Mouse (Mus musculus) hindbrain, postnatal 0 days (tissue): ENCODE data around the gene Zfp574. TPM values are rescaled to one million over a fixed set of nuclear protein-coding genes. Genes with fewer than 3 reads are reported as not detected.

Source experiments
- ATAC-seq: fragments of 200-750 bp; cut with Nextera tagmentation; 2 replicates; pipeline ENCODE4 v1.8.0; 2017; ENCODE audit warnings: mild to moderate bottlenecking, moderate TSS enrichment, moderate library complexity
- DNase-seq: peaks from one replicate; pipeline ENCODE4 v3.0.0-alpha.2; 2015; ENCODE audit warnings: low spot score
- H3K27ac ChIP-seq: fragments of 300-500 bp; sonication (generic); 2 replicates; pipeline ENCODE4 v1.5.1; 2014; ENCODE audit warnings: mild to moderate bottlenecking
- H3K27me3 ChIP-seq: fragments of 300-500 bp; sonication (generic); 2 replicates; pipeline ENCODE4 v1.6.1; 2014; ENCODE audit warnings: low read length, mixed read lengths; ENCODE audit not compliant: insufficient read depth
- H3K36me3 ChIP-seq: fragments of 300-500 bp; sonication (generic); 2 replicates; pipeline ENCODE4 v1.6.1; 2014; ENCODE audit warnings: low read length, mixed read lengths; ENCODE audit not compliant: insufficient read depth
- H3K4me1 ChIP-seq: fragments of 300-500 bp; sonication (generic); 2 replicates; pipeline ENCODE4 v1.6.1; 2014; ENCODE audit warnings: antibody characterized with exemption, low read length, mixed read lengths; ENCODE audit not compliant: insufficient read depth
- H3K4me2 ChIP-seq: fragments of 300-500 bp; sonication (generic); 2 replicates; pipeline ENCODE4 v1.6.1; 2014; ENCODE audit warnings: low read depth, mild to moderate bottlenecking, low read length, moderate library complexity, mixed read lengths
- H3K4me3 ChIP-seq: fragments of 300-500 bp; sonication (generic); 2 replicates; pipeline ENCODE4 v1.5.1; 2014; ENCODE audit warnings: low read length
- H3K9ac ChIP-seq: fragments of 300-500 bp; sonication (generic); replicated peaks from 2 replicates; pipeline ENCODE4 v1.6.1; 2014; ENCODE audit warnings: mild to moderate bottlenecking, low read length, moderate library complexity, mixed read lengths
- H3K9me3 ChIP-seq: fragments of 300-500 bp; sonication (generic); 2 replicates; pipeline ENCODE4 v1.6.1; 2016; ENCODE audit warnings: low read length, mixed read lengths
- CTCF ChIP-seq: IDR thresholded peaks from 2 replicates; pipeline ENCODE4 v1.5.1; 2016; ENCODE audit warnings: antibody characterized with exemption, control low read depth, low read depth
- WGBS: fragments of 180-500 bp; shearing (Covaris S2); extraction: QIAGEN DNeasy Blood & Tissue Kit; methylation state at CpG from one replicate; pipeline ENCODE4 v1.1.7; 2014; 5-methylcytosine and 5-hydroxymethylcytosine counted together
- polyA plus RNA-seq: library from polyadenylated mRNA; unstranded; fragments of >200 nt; fragmentation: Nextera tagmentation; extraction: Ambion mirVana; gene quantifications from 2 replicates; pipeline ENCODE4 v1.2.1, GENCODE M21; 2015
- total RNA-seq: library from RNA; depleted of rRNA; stranded (reverse); fragments of >200 nt; gene quantifications from 2 replicates; pipeline ENCODE4 v1.2.3, GENCODE M21; 2014

Zfp574 gene
- total and polyA plus RNA-seq, 2 experiments from 2014 or later: 26.3 to 40.4 TPM

- DNase-seq (no peak), ATAC-seq (no peak)
- H3K36me3 ChIP-seq: peaks cover 9% of the 10 kb centered on the region
- H3K4me3 ChIP-seq: no peak overlapping the region
- 14% methylated on average over 10 of the region's 10 CpGs for WGBS
- no peak overlapping the region for H3K27ac ChIP-seq
- no peak overlapping the region for H3K9ac ChIP-seq
- no peaks in the 10 kb centered on the region for H3K4me1 ChIP-seq
- H3K4me2 ChIP-seq: no peak overlapping the region
- no peak for TF ChIP-seq CTCF
- no peaks in the 10 kb centered on the region for H3K9me3 ChIP-seq
- no peaks in the 10 kb centered on the region for H3K27me3 ChIP-seq
Measured at GRCm38 (mm10) chr7:25088531-25088930, 16.2 kb downstream of the Zfp574 start.

- Histone ChIP-seq H3K4me1 (no peaks in the 10 kb centered on the region), H3K27ac (no peak overlapping the region), H3K4me3 (no peak overlapping the region), H3K9me3 (no peaks in the 10 kb centered on the region), H3K27me3 (no peaks in the 10 kb centered on the region), H3K4me2 (no peak overlapping the region), H3K9ac (no peak overlapping the region), H3K36me3 (peaks cover 5% of the 10 kb centered on the region)
- DNase-seq (no peak), ATAC-seq (no peak)
- WGBS: 37% methylated on average over 11 of the region's 11 CpGs
- TF ChIP-seq CTCF: no peak
Measured at GRCm38 (mm10) chr7:25088968-25089367, 16.6 kb downstream of the Zfp574 start.

- no peak for DNase-seq
- no peak for TF ChIP-seq CTCF
- Histone ChIP-seq H3K9ac (no peak overlapping the region), H3K9me3 (no peaks in the 10 kb centered on the region), H3K27me3 (no peaks in the 10 kb centered on the region), H3K4me3 (no peak overlapping the region), H3K36me3 (no peaks in the 10 kb centered on the region; the same call in 1 of the 2 replicates), H3K4me2 (no peak overlapping the region), H3K4me1 (no peaks in the 10 kb centered on the region), H3K27ac (no peak overlapping the region)
- ATAC-seq: no peak
- WGBS: 34% methylated on average over 10 of the region's 10 CpGs
Measured at GRCm38 (mm10) chr7:25089875-25090274, 17.5 kb downstream of the Zfp574 start.

GRCm38 (mm10) chr7:25098169-25098568 is 25.8 kb downstream of the Zfp574 start:
- Histone ChIP-seq H3K27me3 (no peaks in the 10 kb centered on the region), H3K9ac (no peak overlapping the region), H3K4me3 (no peak overlapping the region), H3K4me2 (no peak overlapping the region), H3K9me3 (no peaks in the 10 kb centered on the region), H3K36me3 (0 out of 2 replicates have a peak, but pooled peaks cover 5% of the 10 kb centered on the region), H3K4me1 (no peaks in the 10 kb centered on the region), H3K27ac (no peak overlapping the region)
- no peak for ATAC-seq
- WGBS: 80% methylated on average over 3 of the region's 3 CpGs
- no peak for TF ChIP-seq CTCF
- no peak for DNase-seq

- DNase-seq: peak; percentile 56
- peak; percentile 53 for TF ChIP-seq CTCF
- H3K27me3 ChIP-seq: no peaks in the 10 kb centered on the region
- no peak overlapping the region for H3K4me3 ChIP-seq
- H3K9me3 ChIP-seq: no peaks in the 10 kb centered on the region
- H3K4me2 ChIP-seq: no peak overlapping the region
- no peak overlapping the region for H3K9ac ChIP-seq
- WGBS: 38% methylated on average over 4 of the region's 4 CpGs
- 0 out of 2 replicates have a peak, but pooled peaks cover 5% of the 10 kb centered on the region for H3K36me3 ChIP-seq
- no peaks in the 10 kb centered on the region for H3K4me1 ChIP-seq
- H3K27ac ChIP-seq: no peak overlapping the region
- ATAC-seq: peak; percentile 55; the same call in 1 of the 2 replicates
Measured at GRCm38 (mm10) chr7:25099581-25099980, 27.2 kb downstream of the Zfp574 start.

- DNase-seq (peak; percentile 93), ATAC-seq (peak; percentile 76)
- peak; percentile 95 for TF ChIP-seq CTCF
- H3K36me3 ChIP-seq: no peaks in the 10 kb centered on the region
- H3K27me3 ChIP-seq: no peaks in the 10 kb centered on the region
- no peak overlapping the region for H3K4me3 ChIP-seq
- no peaks in the 10 kb centered on the region for H3K9me3 ChIP-seq
- H3K9ac ChIP-seq: no peak overlapping the region
- WGBS: 11% methylated on average over 17 of the region's 17 CpGs
- H3K27ac ChIP-seq: peak overlapping the region; percentile 64
- H3K4me1 ChIP-seq: no peaks in the 10 kb centered on the region
- no peak overlapping the region for H3K4me2 ChIP-seq
Measured at GRCm38 (mm10) chr7:25105411-25106160, 33.2 kb downstream of the Zfp574 start.
